Mouse (Mus musculus): ENCODE data around the gene B3gnt7. TPM values are rescaled to one million over a fixed set of nuclear protein-coding genes. Genes with fewer than 3 reads are reported as not detected.

Gene B3gnt7
- polyA plus RNA-seq (2015; fragmentation: Nextera tagmentation; extraction: Ambion mirVana), result 5.3 and 6.7 TPM in 2 replicates

DNA sequence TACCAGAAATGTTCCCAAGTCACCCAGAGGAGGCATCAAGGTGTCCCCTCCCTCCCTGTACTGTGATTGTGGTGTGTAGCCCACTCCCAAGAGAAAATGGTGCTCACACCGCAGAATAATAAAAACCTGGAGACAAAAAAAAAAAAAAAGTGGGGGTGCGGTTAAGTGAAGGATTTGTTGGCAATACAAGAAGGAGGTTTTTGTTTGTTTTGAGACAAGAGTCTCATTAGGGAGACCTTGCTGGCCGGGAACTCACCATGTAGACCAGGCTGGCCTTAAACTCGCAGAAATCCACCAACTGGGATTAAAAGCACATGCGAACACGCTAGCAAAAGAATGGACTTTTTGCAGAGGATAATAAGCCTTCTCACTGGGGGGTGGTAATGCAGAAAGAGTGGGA, at the start of gene B3gnt7:
TSS of gene B3gnt7 (plus strand) at position 301 of the 400 bp plus-strand sequence.
- Histone ChIP-seq H3K9ac (ENCODE audit: low read depth, low read length) (peak within 1 kb of the TSS; percentile 66), H3K4me3 (ENCODE audit: low read length) (peak within 1 kb of the TSS; percentile 67), H3K9me3 (ENCODE audit: control insufficient read depth, low read length) (no peaks in the 10 kb centered on the region), H3K27me3 (replicated peaks; ENCODE audit: control insufficient read depth, insufficient read depth, low read length) (peaks cover 16% of the 10 kb centered on the region), H3K27ac (ENCODE audit: low read length) (no peak within 1 kb of the TSS), H3K4me1 (ENCODE audit: control insufficient read depth, insufficient read depth, low read length) (0 out of 2 replicates have a peak, but pooled peaks cover 7% of the 10 kb centered on the region), H3K4me2 (ENCODE audit: low read depth, low read length) (peak within 1 kb of the TSS; percentile 96), H3K36me3 (ENCODE audit: control insufficient read depth, insufficient read depth, low read length) (no peaks in the 10 kb centered on the region)
- 36% methylated on average over 6 of the region's 6 CpGs for WGBS
- no peak for ATAC-seq

DNA sequence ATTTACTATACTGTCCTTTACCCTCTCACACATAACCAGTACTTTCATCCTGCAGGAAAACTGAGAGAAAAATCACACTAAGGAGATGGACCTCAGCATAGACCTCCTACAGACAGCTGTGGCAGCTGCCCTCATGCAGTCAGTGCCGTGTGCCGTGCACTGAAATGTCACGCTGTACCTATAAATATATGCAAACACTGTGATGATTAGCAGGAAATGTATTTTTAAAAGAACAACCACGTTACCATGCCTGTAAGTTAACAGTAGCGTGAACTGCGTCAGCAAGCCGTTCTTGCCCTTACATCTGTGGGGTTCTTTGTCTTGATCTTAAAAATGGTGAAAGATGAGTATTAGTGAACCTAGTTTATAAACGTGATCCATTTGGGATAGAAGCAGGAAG, 49.2 kb upstream of the B3gnt7 start:
- no peak for ATAC-seq
- H3K9me3 ChIP-seq (ENCODE audit: control insufficient read depth, low read length), result no peaks in the 10 kb centered on the region
- H3K27me3 ChIP-seq (replicated peaks; ENCODE audit: control insufficient read depth, insufficient read depth, low read length), result no peaks in the 10 kb centered on the region
- H3K27ac ChIP-seq (ENCODE audit: low read length), result no peak overlapping the region
- no peaks in the 10 kb centered on the region for H3K36me3 ChIP-seq (ENCODE audit: control insufficient read depth, insufficient read depth, low read length)
- no peak overlapping the region for H3K4me3 ChIP-seq (ENCODE audit: low read length)
- no peak overlapping the region for H3K4me2 ChIP-seq (ENCODE audit: low read depth, low read length)
- no peaks in the 10 kb centered on the region for H3K4me1 ChIP-seq (ENCODE audit: control insufficient read depth, insufficient read depth, low read length)
- 84% methylated on average over 8 of the region's 8 CpGs for WGBS
- H3K9ac ChIP-seq (ENCODE audit: low read depth, low read length), result no peak overlapping the region

DNA sequence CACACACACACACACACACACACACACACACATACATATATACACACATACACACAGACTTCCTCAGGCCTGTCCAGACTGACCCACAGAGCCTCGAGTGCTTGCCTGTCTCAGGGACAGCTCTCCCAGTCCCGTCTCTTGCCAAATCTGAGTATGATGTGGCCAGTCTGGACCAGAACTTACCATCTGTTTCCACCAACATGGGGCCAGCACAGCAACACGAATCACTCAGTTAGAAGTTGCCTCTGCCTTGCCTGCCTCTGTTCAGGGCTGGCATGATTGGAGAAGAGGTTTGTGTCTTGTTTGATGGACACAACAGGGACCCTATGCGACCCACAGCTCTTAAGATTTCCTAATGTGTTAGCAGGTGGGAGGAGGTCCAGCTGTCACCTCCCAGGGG, 46.3 kb upstream of the B3gnt7 start:
- ATAC-seq, result no peak
- no peak overlapping the region for H3K4me2 ChIP-seq (ENCODE audit: low read depth, low read length)
- no peak overlapping the region for H3K4me3 ChIP-seq (ENCODE audit: low read length)
- WGBS, result 67% methylated on average over 4 of the region's 4 CpGs
- no peak overlapping the region for H3K27ac ChIP-seq (ENCODE audit: low read length)
- no peak overlapping the region for H3K9ac ChIP-seq (ENCODE audit: low read depth, low read length)
- H3K9me3 ChIP-seq (ENCODE audit: control insufficient read depth, low read length), result no peaks in the 10 kb centered on the region
- H3K27me3 ChIP-seq (replicated peaks; ENCODE audit: control insufficient read depth, insufficient read depth, low read length), result no peaks in the 10 kb centered on the region
- no peaks in the 10 kb centered on the region for H3K4me1 ChIP-seq (ENCODE audit: control insufficient read depth, insufficient read depth, low read length)
- no peaks in the 10 kb centered on the region for H3K36me3 ChIP-seq (ENCODE audit: control insufficient read depth, insufficient read depth, low read length)

DNA sequence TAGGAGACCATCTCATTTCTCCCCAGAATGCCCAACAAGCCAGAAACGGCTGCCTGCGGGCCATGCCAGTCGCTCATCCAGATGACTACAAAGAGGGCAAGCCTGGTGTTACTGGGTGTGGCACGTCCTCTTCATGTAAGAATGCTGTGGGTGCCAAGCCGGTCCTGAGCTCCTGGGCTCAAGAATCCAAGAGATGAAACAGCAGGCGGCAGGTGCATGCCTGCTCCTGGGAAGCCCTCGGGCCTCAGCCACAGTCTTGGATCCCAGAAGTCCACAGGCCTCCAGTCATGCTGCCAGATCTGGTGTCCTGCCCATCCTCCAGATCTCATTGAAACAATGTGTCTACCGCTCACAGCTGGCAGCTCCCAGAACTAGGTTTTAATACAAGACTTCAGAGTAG, 45.4 kb upstream of the B3gnt7 start:
- H3K27me3 ChIP-seq (replicated peaks; ENCODE audit: control insufficient read depth, insufficient read depth, low read length), result no peaks in the 10 kb centered on the region
- ATAC-seq, result no peak
- H3K36me3 ChIP-seq (ENCODE audit: control insufficient read depth, insufficient read depth, low read length), result no peaks in the 10 kb centered on the region
- no peak overlapping the region for H3K4me3 ChIP-seq (ENCODE audit: low read length)
- no peaks in the 10 kb centered on the region for H3K9me3 ChIP-seq (ENCODE audit: control insufficient read depth, low read length)
- WGBS, result 89% methylated on average over 8 of the region's 8 CpGs
- no peak overlapping the region for H3K27ac ChIP-seq (ENCODE audit: low read length)
- no peak overlapping the region for H3K4me2 ChIP-seq (ENCODE audit: low read depth, low read length)
- no peaks in the 10 kb centered on the region for H3K4me1 ChIP-seq (ENCODE audit: control insufficient read depth, insufficient read depth, low read length)
- H3K9ac ChIP-seq (ENCODE audit: low read depth, low read length), result no peak overlapping the region

DNA sequence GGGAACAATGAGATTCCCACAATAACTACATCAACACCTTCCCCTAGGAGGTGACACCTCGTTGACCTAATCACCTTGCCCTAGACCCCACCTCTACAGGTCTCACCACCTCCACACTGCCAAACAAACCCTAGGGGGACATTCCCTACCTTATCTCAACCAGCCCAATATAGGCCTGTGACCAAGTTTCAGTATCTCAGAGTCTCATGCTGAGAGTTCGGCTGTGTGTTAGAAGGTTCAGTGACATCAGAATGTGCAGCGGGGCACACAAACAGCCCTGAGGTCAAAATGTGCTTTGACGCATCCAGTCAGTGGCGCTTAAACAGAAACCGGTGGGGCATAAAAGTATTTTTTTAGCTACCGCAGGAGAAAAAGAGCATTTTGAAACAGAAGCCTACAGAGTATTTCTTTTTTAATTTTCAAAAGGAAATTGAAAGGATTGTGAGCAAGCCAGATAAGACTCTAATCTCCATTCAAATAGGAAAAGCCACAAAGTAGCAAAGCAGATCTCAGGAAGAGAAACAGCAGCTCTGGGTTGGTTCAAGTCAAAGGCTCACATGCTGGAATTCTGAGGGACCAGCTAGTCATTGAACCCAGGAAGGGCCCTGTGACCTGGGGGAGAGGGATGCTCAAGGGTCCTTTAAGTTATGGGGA, 44.3 kb upstream of the B3gnt7 start:
- 83% methylated on average over 7 of the region's 7 CpGs for WGBS
- H3K27ac ChIP-seq (ENCODE audit: low read length), result no peak overlapping the region
- no peak for ATAC-seq

DNA sequence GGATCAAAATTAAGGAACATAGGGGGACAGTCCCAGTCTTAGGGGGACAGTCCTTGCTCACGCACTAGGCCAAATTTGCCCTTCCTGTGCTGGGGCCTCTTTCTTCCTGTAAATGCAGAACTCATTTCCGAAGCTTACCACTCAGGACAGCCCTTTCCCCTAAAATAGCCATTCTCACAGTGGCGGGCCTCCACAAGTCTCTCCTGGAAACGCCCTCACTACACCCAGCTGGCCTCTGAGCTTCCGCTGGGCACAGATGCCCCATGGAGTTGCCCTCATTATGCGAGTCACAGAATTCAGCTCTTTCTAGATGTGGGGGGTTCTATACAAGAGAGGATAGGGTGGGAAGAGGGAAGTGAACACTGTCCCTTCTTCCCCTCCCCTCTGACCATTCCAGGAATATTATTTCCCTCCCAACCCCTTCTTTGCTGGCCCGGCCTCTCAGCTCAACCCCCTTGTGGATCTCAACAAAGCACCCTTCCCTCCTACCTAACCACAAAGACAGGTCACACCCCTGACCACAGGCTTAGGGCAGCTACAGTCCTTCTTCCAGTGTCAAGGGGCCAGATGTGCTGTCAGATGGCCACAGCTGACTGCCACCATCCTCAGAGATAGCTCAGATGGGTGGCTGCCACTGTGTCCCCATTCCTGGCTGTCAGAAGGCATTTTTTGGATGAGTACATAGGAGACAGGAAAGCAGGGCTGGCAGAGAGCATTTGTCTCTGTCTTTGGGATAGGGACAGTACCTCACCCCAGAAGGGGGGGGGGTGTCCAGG, 38.9 kb upstream of the B3gnt7 start:
- H3K4me2 ChIP-seq (ENCODE audit: low read depth, low read length), result no peak overlapping the region
- WGBS, result 71% methylated on average over 7 of the region's 7 CpGs
- H3K9me3 ChIP-seq (ENCODE audit: control insufficient read depth, low read length), result no peaks in the 10 kb centered on the region
- H3K9ac ChIP-seq (ENCODE audit: low read depth, low read length), result no peak overlapping the region
- ATAC-seq, result no peak
- no peaks in the 10 kb centered on the region for H3K4me1 ChIP-seq (ENCODE audit: control insufficient read depth, insufficient read depth, low read length)
- no peaks in the 10 kb centered on the region for H3K27me3 ChIP-seq (replicated peaks; ENCODE audit: control insufficient read depth, insufficient read depth, low read length)
- no peaks in the 10 kb centered on the region for H3K36me3 ChIP-seq (ENCODE audit: control insufficient read depth, insufficient read depth, low read length)
- H3K27ac ChIP-seq (ENCODE audit: low read length), result no peak overlapping the region
- no peak overlapping the region for H3K4me3 ChIP-seq (ENCODE audit: low read length)

More for the DNA sequence above, 44.3 kb upstream of the B3gnt7 start:
- H3K4me3 ChIP-seq (ENCODE audit: low read length), result no peak overlapping the region
- H3K9me3 ChIP-seq (ENCODE audit: control insufficient read depth, low read length), result no peaks in the 10 kb centered on the region
- no peaks in the 10 kb centered on the region for H3K27me3 ChIP-seq (replicated peaks; ENCODE audit: control insufficient read depth, insufficient read depth, low read length)
- H3K4me2 ChIP-seq (ENCODE audit: low read depth, low read length), result no peak overlapping the region
- H3K9ac ChIP-seq (ENCODE audit: low read depth, low read length), result no peak overlapping the region
- H3K36me3 ChIP-seq (ENCODE audit: control insufficient read depth, insufficient read depth, low read length), result no peaks in the 10 kb centered on the region
- H3K4me1 ChIP-seq (ENCODE audit: control insufficient read depth, insufficient read depth, low read length), result no peaks in the 10 kb centered on the region

DNA sequence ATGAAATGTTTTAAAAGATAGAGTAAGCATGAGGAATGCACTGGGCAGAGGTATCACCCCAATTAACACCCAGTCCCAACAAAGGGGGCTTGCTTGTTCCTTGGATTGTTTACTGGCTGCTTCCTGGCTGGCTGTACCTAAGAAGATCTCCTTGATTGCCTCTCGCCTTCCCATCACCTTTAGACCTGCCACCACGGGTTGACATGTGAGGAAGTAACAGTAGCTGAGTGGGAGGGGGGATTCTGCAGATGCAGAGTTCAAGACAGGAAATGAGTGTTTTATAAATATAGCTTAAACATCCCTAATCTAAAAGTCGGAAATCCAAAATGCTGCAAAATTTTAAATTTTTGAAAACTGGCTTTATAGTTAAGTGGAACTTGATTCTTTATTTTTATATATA, 37.6 kb upstream of the B3gnt7 start:
- no peaks in the 10 kb centered on the region for H3K9me3 ChIP-seq (ENCODE audit: control insufficient read depth, low read length)
- 51% methylated on average over 3 of the region's 3 CpGs for WGBS

DNA sequence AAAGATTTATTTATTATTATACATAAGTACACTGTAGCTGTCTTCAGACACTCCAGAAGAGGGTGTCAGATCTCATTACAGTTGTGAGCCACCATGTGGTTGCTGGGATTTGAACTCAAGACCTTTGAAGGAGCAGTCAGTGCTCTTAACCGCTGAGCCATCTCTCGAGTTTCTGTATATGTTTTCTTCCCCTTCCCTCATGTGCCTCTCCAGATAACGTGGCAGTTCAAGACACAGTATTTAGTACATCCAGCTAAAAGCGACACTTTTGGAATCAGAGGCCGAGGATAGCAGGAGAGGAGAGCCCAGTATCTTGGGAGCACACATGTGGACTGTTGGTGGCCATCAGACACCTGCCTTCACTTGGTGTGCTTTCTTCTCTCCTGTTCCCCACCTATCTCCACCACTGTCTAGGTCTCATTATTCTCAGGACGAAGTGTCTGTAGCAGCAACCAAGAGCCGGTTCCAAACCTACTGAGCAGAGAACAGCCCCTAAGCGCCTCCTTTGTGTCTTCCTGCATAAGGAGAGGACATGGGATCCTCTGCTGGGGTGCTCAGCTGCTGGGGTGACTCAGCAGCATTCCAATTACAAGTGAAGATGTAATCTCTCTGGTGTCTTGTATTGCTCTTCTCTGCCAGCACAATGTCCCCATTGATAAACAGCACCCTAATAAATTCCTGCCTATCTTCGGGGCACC, 34.0 kb upstream of the B3gnt7 start:
- no peaks in the 10 kb centered on the region for H3K36me3 ChIP-seq (ENCODE audit: control insufficient read depth, insufficient read depth, low read length)
- no peaks in the 10 kb centered on the region for H3K9me3 ChIP-seq (ENCODE audit: control insufficient read depth, low read length)
- H3K27me3 ChIP-seq (replicated peaks; ENCODE audit: control insufficient read depth, insufficient read depth, low read length), result no peaks in the 10 kb centered on the region
- WGBS, result 76% methylated on average over 9 of the region's 9 CpGs
- no peak overlapping the region for H3K4me2 ChIP-seq (ENCODE audit: low read depth, low read length)
- H3K9ac ChIP-seq (ENCODE audit: low read depth, low read length), result no peak overlapping the region
- ATAC-seq, result no peak
- H3K27ac ChIP-seq (ENCODE audit: low read length), result no peak overlapping the region
- H3K4me1 ChIP-seq (ENCODE audit: control insufficient read depth, insufficient read depth, low read length), result peaks cover 6% of the 10 kb centered on the region; the same call in 1 of the 2 replicates
- H3K4me3 ChIP-seq (ENCODE audit: low read length), result no peak overlapping the region

More for the DNA sequence above, 37.6 kb upstream of the B3gnt7 start:
- no peak overlapping the region for H3K9ac ChIP-seq (ENCODE audit: low read depth, low read length)
- H3K4me3 ChIP-seq (ENCODE audit: low read length), result no peak overlapping the region
- ATAC-seq, result no peak
- H3K36me3 ChIP-seq (ENCODE audit: control insufficient read depth, insufficient read depth, low read length), result no peaks in the 10 kb centered on the region
- H3K4me1 ChIP-seq (ENCODE audit: control insufficient read depth, insufficient read depth, low read length), result peaks cover 6% of the 10 kb centered on the region; the same call in 1 of the 2 replicates
- no peak overlapping the region for H3K4me2 ChIP-seq (ENCODE audit: low read depth, low read length)
- H3K27me3 ChIP-seq (replicated peaks; ENCODE audit: control insufficient read depth, insufficient read depth, low read length), result no peaks in the 10 kb centered on the region
- no peak overlapping the region for H3K27ac ChIP-seq (ENCODE audit: low read length)

DNA sequence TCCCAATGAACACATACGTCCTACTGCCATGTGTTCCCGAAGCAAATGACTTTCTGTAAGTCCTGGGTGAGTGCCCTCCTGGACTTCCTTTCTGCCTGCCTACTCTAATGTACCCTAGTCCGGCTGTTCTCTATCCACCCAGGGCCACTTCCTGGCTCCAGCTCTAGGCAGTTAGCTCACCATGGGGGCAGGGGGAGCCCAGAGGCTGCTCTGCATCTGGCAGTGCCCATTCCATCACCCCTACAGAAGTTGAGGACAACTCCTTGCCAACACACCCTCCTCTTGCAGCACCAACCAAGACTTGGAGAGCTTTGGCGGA, 33.5 kb upstream of the B3gnt7 start:
- H3K4me1 ChIP-seq (ENCODE audit: control insufficient read depth, insufficient read depth, low read length), result peaks cover 6% of the 10 kb centered on the region; the same call in 1 of the 2 replicates
- H3K27ac ChIP-seq (ENCODE audit: low read length), result no peak overlapping the region; the same call in 1 of the 2 replicates
- H3K27me3 ChIP-seq (replicated peaks; ENCODE audit: control insufficient read depth, insufficient read depth, low read length), result no peaks in the 10 kb centered on the region
- H3K9me3 ChIP-seq (ENCODE audit: control insufficient read depth, low read length), result no peaks in the 10 kb centered on the region
- WGBS, result 56% methylated on average over 4 of the region's 4 CpGs
- no peak overlapping the region for H3K4me3 ChIP-seq (ENCODE audit: low read length)
- H3K36me3 ChIP-seq (ENCODE audit: control insufficient read depth, insufficient read depth, low read length), result no peaks in the 10 kb centered on the region
- H3K4me2 ChIP-seq (ENCODE audit: low read depth, low read length), result no peak overlapping the region
- H3K9ac ChIP-seq (ENCODE audit: low read depth, low read length), result no peak overlapping the region
- ATAC-seq, result peak; percentile 73
